Mouse (Mus musculus): ENCODE results near the gene Phldb2.

Gene Phldb2

DNA sequence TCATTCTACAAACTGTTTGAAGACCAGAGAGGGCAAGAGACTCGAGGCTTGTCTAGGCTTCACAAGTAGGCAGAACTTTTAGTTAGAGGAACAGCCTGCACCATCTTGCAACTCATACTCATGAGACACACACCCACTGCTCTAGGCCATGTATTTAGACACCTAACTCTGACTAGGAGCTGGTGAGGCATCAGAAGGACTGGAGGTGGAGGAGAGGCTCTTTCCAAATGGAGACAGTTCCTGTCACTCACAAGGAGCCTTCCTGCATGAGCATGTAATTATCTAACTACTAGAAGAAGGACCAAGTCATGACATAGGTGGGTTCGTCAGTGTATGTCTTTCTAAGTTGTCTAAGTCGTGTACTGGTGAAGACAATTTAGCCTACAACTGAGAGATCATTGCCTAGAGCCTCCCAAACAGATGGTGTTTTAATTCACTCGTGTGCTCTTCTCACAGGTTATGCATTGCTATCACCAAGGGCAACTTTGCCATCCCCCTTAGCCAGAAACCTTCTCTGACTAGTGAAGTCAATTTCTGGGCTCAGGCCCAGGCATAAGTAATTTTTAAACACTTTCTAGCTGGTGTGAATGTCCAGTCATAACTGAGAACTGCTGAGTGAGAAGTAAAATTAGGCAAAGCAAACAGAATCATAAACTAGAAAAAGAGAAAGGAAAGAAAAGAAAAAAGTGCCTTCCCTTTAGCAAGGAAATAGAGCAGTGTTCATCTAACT is 62.8 kb downstream of the Phldb2 start:
- no peak for DNase-seq (ENCODE audit: low spot score)

DNA sequence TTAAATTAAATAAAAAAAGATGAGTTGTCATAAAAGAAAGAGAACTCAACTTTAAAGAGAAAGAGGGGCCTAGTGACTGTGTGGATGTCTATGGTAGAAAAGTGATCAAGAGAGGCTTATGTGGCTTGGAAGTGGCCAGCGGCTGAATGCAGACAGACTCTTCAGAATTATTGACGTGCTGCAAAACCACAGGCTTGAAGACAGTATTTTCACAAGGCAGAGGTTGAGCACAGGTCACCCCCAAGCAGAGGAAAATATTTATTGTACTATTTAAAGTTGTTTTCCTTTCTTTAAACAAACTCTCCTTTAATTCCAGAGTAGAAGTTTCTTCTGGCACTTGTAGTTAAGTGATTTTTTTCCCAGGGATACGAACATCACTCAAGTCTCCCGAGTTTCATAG is 63.8 kb downstream of the Phldb2 start:
- DNase-seq (ENCODE audit: low spot score) = no peak

DNA sequence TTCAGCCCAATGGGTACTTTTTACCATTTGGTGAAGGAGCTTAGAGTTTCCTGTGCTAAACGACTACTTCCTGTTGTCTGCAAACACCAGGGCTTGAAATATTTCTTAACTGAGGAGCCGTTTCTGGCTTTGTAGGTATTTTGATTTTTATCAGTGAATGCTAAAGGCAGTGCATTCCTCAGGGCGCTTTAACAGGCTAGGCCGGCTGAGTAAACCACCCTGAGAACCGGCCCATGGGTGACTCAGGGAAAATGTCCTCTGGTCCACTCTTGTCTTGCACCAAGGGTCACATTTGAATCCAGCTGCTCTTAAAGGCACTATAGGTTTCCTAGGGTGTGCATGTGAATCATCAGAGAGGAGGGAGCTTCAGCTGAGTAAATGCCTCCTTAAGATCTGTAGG is 66.8 kb downstream of the Phldb2 start:
- DNase-seq (ENCODE audit: low spot score) = no peak

DNA sequence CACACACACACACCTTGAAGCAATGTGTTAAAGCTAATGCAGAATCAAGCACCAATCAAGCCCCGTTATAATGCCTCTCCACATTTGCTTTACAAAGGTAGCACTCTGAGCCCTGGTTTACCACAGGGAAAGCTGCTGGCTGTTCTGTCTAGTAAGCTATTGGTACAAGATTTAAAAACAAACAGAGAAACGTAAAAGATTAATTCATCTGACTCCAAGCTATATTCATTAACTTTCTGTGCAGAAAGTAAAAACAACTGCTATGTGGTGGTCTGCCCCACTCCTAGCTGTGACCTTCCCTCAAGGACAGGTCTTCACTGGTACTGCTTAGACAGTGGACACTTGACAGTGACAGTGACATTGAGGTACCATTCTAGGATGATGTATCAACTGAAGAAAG is 69.2 kb downstream of the Phldb2 start:
- no peak for DNase-seq (ENCODE audit: low spot score)

DNA sequence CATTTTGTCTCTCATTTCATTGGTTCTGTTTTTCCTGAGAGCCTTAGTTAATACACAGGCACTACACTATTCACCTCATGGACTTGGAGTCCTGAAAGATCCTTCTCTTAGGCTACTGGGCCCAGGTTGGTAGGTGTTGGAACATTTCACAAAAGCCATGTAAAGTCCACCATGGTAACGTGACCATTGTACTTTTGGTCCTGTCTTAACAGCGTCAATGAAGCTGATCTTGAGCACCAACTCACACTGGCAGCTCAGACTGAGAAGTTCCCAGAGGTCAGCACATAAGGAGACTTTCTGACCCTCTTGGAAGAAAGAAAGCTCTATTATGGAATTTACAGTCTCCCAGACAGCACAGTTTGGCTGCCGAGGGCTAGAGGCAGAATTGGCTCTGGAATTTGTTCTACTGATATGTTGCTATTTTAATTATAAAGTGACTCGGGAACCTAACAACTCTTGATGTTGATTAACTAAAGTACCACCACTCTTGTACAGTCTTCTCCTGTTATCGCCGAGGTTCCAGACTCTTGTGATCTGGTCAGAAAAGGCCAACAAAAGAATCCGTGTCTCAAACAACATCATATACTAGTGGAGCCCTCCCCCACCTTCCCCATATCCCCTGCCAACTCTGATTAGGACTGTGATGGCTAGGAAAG is 72.1 kb downstream of the Phldb2 start:
- no peak for DNase-seq (ENCODE audit: low spot score)

DNA sequence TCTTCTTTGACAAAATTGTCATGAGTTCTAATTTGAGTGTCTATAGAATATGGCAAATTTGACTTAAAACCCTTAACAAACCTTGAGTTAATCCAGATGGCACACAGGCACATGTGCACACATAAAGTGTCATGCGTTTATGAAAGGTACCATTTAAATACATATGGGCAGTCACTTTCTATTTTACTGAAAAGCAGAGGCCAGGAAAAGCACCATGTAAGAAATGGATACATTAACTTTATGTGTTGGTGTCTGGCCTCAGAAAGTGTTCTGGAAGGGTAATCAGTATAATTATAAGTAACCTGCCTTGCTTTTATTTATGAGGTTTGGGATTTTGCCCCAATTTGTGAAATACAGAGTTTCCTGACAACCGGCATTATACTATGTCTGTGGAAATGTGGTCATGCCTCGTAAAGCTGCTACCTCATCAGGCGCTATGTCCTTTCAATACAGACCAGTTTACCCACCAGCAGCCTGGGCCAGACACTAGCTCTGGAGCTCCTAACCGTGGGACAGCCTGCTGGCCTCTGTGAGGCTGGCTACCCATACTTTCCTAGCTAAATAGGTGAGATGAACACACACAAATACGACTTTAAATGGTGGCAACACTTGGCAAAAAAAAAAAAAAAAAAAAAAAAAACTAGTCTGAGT is 73.2 kb downstream of the Phldb2 start:
- DNase-seq (ENCODE audit: low spot score) = no peak

DNA sequence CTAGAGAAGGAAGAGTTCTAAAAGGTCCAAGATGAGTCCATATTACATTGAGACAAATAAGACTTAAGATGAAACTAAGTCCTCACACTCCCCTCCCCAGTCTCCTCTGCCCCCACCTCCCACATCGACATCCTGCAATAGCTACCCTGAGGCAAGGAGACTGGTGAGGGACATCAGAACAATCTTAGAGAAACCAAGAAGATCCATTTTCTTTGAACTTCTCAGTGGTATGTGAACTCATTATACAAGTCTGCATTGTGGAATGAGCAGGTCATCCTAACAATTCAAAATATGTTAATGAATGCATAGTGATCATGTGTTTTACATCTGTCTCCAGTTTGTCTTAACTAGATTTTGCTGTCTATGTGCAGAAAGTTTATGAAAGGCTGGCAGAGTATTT is 75.7 kb downstream of the Phldb2 start:
- no peak for DNase-seq (ENCODE audit: low spot score)

DNA sequence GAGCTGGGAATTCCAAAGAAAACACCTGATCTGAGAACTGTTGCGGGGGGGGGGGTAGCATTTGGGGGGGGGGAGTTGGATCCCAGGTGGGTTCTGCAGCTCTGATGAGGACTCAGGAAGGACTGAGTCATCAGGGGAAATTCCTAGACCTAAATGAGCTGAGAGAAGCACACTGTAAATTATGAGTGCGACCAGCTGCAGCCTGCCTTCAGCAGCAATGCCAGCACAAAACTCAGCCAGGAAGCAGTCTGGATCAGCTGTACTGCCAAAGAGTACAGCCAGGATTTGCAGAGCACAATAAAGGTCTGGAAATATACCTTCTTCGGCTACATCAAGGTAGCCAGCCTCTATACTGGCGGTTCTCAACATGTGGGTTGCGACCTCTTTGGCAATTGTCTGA is 76.2 kb downstream of the Phldb2 start:
- DNase-seq (ENCODE audit: low spot score) = no peak

DNA sequence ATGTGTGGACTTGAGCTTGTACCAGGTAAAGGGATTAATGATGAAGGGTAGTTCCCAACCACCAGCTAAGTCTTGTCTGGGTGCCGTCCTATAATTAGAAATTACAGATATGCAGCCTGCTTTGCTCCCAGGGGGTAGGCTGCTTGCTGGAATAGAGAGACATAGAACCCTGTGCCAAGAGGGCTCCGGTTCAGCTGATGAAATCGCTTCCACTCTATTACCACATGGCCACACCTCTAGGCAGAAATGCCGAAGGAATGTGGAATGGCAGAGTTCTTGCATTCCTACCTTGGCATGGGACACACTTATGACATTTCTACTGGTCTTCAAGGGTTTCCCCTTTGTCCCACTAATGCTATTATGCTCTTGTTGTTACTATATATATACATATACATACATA is 80.0 kb downstream of the Phldb2 start:
- no peak for DNase-seq (ENCODE audit: low spot score)

DNA sequence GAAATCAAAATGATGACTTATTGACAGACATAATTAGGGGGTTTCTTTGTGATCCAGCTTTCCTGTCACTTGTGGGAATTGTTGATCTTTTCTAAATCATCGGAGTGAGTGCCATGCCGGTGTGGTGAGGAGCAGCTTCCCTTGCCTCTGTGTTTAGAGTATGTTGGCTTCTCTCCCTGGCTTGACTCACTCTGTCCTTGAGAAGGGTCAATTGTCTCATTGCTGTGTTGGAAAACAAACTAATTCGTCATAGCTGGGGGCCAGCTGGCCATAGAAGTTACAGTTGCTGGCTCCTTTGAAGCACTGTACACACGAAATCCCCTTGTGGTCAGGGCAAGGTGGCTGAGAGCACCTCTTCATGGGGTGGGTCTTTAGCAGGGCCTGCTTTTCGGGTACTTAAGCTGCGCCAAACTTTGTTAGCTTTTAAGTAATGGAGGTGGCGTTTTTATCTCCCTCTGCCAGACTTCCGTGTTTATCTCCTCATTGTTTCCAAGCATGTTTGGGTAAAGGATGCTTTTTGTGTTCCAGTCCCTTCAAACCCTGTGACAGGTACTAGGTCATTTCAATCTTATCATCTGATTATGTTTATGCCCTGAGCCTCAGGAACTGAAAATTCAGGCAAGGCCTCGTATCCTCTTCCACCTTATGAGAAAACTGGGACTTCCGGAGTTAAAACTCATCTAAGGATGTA is 82.0 kb downstream of the Phldb2 start:
- DNase-seq (ENCODE audit: low spot score) = no peak

DNA sequence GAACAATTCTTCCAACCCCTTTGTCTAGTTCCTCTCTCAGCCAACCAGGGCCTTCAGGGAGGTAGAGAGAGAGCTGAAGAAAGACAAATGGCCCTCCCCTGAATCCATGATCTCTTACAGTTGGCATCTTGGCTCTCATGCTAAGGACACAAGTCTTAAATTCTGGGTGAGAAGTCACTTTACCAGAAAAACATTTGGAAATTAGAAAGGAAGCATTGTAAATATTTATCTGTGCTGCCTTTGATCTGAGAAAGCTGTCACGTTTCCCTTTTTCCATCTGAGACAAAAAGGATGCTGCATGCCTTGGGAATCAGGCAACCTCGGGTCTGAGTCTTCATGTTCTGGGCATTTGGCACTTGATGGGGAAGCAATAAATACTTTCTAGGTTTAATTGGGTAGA is 82.7 kb downstream of the Phldb2 start:
- no peak for DNase-seq (ENCODE audit: low spot score)

DNA sequence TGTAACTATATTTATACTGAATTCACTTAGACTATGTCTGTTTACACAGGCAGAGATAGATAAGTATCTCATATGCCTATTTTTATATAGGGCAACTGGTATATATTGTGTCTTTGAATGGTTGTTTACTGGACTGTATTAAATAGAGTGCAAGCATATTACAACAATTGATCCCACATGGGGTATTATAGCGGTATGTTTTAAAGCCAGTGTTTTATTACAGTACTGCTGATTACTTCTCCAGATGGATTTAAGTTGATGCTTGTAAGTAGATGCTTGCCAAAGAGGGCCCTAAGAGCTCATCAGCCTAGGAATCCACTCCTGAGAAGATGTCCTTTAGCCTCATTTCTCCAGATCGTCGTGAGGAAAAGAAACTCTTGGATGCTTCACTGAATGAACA is 84.4 kb downstream of the Phldb2 start:
- no peak for DNase-seq (ENCODE audit: low spot score)

DNA sequence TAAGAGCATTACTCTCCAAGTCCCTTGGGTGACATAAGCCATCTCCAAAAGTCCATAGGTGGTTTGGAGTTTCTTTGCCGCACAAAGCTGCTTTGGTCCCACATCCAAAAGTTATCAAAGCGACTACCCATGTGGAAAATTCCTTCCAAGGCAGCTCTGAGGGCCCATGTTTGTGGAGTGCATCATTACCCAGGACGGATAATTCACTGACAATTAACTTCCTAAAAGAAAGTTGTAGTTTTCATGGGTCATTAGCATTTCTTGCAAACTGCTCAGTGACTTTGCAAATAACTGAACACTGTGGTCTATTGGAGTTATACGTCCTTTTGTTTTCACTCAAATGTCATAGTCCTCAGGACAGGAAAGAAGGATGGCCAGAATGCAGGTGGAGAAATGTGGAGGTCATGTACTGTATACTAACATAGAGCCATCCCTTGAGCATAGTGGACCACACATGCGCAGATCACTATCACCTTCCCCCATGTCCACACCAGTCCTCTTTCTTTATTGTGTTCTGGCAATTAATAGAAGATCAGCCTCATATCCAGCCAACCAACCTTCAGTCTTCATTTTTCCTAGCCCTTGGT is 96.0 kb downstream of the Phldb2 start:
- DNase-seq (ENCODE audit: low spot score) = no peak

DNA sequence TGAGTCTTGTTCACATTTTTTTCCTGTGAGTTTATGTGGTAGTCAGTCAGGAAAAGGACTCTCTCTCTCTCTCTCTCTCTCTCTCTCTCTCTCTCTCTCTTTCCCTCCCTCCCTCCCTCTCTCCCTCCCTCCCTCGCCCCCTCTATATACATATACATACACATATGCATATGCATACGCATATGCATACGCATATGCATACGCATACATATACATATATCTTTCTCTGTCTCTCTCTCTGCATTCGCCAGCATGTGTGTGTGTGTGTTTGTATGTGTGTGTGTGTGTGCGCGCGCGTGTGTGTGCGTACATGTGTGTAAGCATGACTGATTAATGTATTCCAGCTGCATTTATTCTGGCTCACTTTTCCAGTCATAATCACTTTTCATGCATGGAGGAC is 98.9 kb downstream of the Phldb2 start:
- no peak for DNase-seq (ENCODE audit: low spot score)

DNA sequence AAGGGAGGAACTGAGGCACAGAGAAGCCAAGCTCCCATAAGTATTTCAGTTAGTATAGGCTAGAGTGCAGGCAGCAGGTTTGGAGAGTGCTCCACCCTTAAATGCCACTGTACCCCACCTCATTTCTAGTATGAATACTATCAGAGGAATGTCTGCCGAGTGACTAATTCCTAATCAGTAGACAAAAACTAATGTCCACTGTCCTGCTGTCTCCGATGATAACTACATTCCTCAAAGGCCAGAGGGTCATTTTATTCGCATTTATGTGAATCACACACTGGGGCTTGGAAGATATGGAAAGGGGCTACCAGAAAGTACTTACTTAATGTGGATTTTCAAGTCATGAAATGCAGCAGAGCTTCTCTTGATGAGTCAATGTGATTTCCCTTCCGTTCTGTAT is 104.4 kb downstream of the Phldb2 start:
- no peak for DNase-seq (ENCODE audit: low spot score)

DNA sequence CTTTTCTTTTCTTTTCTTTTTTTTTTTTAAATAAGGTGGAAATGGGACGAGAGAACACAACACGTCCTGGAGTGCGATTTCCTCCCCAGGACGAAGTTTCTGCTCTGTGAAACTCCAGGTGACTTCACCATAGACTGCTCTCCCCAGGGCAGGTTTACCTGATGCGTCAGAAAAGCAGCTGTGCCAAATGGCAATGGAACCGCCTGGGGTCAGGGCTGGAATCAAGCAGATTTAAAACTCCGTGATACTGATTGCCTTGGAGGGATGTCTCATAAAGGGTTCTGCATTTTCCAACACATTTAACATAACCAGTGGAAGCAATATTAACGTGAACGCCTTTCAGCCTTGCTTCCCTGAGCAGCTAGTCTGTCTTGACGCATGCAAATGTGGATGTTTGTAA is 108.5 kb downstream of the Phldb2 start:
- DNase-seq (ENCODE audit: low spot score) = no peak

DNA sequence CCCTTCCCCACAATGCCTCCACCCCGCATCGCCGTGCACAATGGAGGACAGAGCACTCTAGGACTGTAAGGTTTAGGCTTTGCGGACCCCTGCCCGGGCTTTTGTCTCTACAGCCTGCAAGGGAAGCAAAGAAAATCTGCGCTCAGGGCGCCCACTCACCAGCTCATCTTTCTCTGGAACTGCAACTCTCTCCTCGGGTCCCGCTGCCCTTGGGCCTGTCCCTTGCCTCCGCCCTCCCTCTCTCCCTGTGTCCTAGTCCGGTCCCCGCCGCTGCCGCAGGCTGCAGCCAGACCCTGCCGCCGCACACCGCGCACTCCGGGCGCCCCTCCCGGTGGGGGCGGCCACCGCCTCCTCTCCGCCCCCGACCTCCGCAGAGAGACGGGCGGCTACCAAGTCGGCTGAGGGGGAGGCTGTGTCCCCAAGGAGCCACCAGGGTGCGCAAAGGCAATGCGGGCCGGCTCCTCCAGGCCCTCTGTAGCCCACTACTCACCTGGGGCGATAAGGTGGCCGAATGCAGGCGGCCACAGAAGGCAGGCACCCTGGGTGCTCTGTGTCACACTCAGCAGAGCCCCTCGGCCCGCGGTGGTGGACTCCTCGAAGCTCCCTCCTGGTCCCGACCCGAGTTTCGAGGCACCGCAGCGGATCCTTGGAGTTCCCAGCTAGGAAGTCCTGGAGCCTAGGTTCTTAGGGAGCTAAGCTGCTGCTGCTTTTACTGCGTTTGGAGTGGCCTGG is 109.2 kb downstream of the Phldb2 start:
- DNase-seq (ENCODE audit: low spot score) = peak; percentile 50

DNA sequence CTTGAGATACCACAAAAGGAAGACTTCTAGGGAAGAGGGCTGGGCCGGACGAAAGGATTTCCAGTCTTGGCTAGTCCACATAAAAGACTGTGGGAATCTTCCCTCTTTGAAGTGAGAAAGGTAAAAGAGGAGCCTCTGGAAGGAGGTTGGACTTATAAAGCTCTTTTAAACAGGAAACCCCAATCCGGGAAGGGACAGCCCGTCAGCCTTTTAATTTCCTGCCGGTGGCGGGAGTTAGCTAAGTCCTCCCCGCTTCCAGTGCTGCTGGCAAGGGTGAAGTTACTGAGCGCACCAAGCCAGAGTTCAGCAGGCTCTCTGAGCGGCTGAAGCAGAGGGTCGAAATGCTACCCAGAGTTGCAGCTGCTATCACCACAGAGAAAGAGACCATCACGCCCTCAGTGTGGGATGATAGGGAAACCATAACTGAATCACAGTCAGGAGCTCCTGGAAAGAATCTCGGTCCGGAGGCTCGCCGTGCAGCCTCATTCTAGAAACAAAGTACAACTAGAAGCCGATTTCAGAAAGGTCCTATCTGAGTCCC is 110.0 kb downstream of the Phldb2 start:
- no peak for DNase-seq (ENCODE audit: low spot score)

DNA sequence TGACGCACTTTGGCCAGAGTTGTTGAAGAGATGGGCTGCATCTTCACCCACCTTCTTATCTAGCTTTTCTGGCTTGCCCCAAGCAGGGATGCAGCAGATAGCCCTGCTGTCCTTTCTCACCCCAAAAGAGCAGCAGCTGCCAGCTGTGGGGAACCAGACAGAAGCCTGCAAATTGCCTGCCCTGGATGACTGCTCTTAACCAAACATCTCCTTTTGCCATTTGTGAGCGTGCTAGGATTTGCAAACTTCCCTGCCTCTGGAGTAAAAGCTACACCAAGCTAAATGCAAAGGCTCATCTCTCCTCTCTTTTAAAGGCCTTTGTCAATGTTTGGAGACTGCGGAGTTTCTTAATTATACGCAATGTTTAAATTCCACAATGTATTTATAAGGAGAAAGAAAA is 111.0 kb downstream of the Phldb2 start:
- DNase-seq (ENCODE audit: low spot score) = no peak

DNA sequence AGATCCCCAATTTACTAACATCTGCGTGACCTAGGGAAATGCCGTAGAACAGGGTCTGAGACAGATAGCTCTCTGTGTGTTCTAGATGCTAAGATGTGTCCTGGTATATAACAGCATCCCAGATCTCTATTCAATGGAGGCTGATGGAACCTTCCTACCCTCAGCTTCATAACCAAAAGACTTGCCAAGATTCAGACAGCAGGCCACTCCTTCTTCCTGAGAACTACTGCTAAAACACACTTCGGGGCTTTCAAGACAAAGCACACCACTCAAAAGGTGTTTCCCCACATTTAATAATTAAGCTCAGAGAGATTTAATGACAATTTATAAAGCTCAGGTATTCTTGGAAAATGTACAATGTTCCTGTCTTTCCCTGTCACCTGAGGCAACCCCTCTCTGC is 111.6 kb downstream of the Phldb2 start:
- DNase-seq (ENCODE audit: low spot score) = no peak

DNA sequence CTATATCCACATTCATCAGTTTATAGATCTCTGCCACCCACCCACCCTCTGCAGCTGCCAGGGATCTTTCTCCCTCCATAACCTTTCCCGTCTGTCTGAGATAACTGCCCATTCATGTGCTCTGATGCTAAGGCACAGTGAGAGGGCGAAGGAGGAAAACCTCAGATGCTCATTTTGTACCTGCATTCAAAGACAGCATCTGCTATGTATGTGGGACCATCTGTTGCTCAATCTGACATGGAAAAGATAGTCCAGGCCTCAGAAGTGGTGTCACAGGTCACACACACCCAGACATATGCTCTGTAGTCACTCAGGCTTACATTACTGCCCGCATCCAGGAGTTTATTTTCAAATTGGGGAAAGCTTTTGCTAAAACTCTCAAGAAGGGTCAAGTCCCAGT is 112.4 kb downstream of the Phldb2 start:
- DNase-seq (ENCODE audit: low spot score) = no peak
